Mouse (Mus musculus) CH12.LX (cell line): Measurements from ENCODE around the gene Glb1. TPM values are rescaled to one million over a fixed set of nuclear protein-coding genes. Genes with fewer than 3 reads are reported as not detected.

ENCODE experiments used
- DNase-seq: peaks from one replicate; pipeline ENCODE4 v3.0.0-alpha.2; 2013; ENCODE audit errors: extremely low read depth
- H3K27ac ChIP-seq: 2 replicates; pipeline ENCODE4 v1.5.1; 2012; ENCODE audit warnings: low read depth, mild to moderate bottlenecking, control low read depth, moderate library complexity; ENCODE audit not compliant: insufficient read depth
- H3K27me3 ChIP-seq: replicated peaks from 2 replicates; pipeline ENCODE3; 2012; ENCODE audit warnings: inconsistent platforms
- H3K36me3 ChIP-seq, 2 experiments: replicated peaks in 1 of 2; 2 replicates each; pipeline versions ENCODE3 to v1.6.1; 2012; ENCODE audit warnings: inconsistent platforms in 1 of 2, low read length in 1 of 2, mild to moderate bottlenecking in 1 of 2, mixed read lengths in 1 of 2, moderate library complexity in 1 of 2; ENCODE audit not compliant: control insufficient read depth in 1 of 2, insufficient read depth in 1 of 2
- H3K4me1 ChIP-seq, 2 experiments: 2 replicates each; pipeline ENCODE4 v1.6.1; 2012; ENCODE audit warnings: inconsistent platforms in 1 of 2, moderate library complexity in 1 of 2; ENCODE audit not compliant: insufficient read depth in 2 of 2, control insufficient read depth in 1 of 2
- H3K4me2 ChIP-seq: 2 replicates; pipeline ENCODE4 v1.6.1; 2012; ENCODE audit warnings: low read depth, mild to moderate bottlenecking, control low read depth; ENCODE audit not compliant: poor library complexity, insufficient read depth, severe bottlenecking
- H3K4me3 ChIP-seq, 3 experiments: fragments of 150-350 bp in 1 of 3; sonication (generic) in 1 of 3; replicated peaks in 1 of 3; 2 replicates each; pipeline versions ENCODE3 to v1.5.1; 2011 to 2012; ENCODE audit warnings: low read depth in 2 of 3, low read length in 2 of 3, mild to moderate bottlenecking in 2 of 3, moderate library complexity in 2 of 3, control low read depth in 1 of 3, improper control_type of control experiment in 1 of 3, inconsistent platforms in 1 of 3, mixed read lengths in 1 of 3; ENCODE audit not compliant: poor library complexity in 1 of 3
- H3K79me2 ChIP-seq: replicated peaks from 2 replicates; pipeline ENCODE4 v1.6.1; 2012; ENCODE audit warnings: mild to moderate bottlenecking, moderate library complexity; ENCODE audit not compliant: control insufficient read depth, poor library complexity, insufficient read depth, severe bottlenecking; ENCODE audit errors: extremely low read depth
- H3K9ac ChIP-seq: 2 replicates; pipeline ENCODE4 v1.6.1; 2012; ENCODE audit warnings: low read depth, mild to moderate bottlenecking, control low read depth, moderate library complexity; ENCODE audit not compliant: insufficient read depth
- H3K9me3 ChIP-seq: replicated peaks from 2 replicates; pipeline ENCODE3; 2012; ENCODE audit warnings: low read length, inconsistent platforms, mixed read lengths
- BHLHE40 ChIP-seq: IDR thresholded peaks from 2 replicates; pipeline ENCODE4 v1.6.1; 2011; ENCODE audit warnings: mild to moderate bottlenecking, low read depth, low read length, improper control_type of control experiment
- CHD1 ChIP-seq: IDR thresholded peaks from 2 replicates; pipeline ENCODE4 v1.6.1; 2012; ENCODE audit warnings: low read depth, low read length, improper control_type of control experiment, inconsistent platforms
- CHD2 ChIP-seq: IDR thresholded peaks from 2 replicates; pipeline ENCODE4 v1.6.1; 2011; ENCODE audit warnings: low read length, improper control_type of control experiment
- CTCF ChIP-seq, 2 experiments: IDR thresholded peaks in 1 of 2; conservative IDR thresholded peaks in 1 of 2; 2 replicates each; pipeline ENCODE4 v1.5.1; 2011 to 2012; ENCODE audit warnings: low read depth in 2 of 2, low read length in 2 of 2, improper control_type of control experiment in 1 of 2, inconsistent platforms in 1 of 2, mild to moderate bottlenecking in 1 of 2, moderate library complexity in 1 of 2
- E2F4 ChIP-seq: IDR thresholded peaks from 2 replicates; pipeline ENCODE4 v1.6.1; 2011; ENCODE audit warnings: low read depth, low read length, improper control_type of control experiment; ENCODE audit not compliant: insufficient replicate concordance
- ELF1 ChIP-seq: IDR thresholded peaks from 2 replicates; pipeline ENCODE4 v1.6.1; 2014; ENCODE audit warnings: low read depth, mild to moderate bottlenecking, inconsistent platforms, low read length, improper control_type of control experiment
- EP300 ChIP-seq: IDR thresholded peaks from 2 replicates; pipeline ENCODE4 v1.6.1; 2011; ENCODE audit warnings: low read length, improper control_type of control experiment
- ETS1 ChIP-seq: conservative IDR thresholded peaks from 2 replicates; pipeline ENCODE4 v1.6.1; 2012; ENCODE audit warnings: low read depth, mild to moderate bottlenecking, inconsistent platforms, low read length, improper control_type of control experiment, moderate library complexity
- GABPA ChIP-seq: IDR thresholded peaks from 2 replicates; pipeline ENCODE4 v1.6.1; 2012; ENCODE audit warnings: low read depth, low read length, improper control_type of control experiment, inconsistent platforms; ENCODE audit not compliant: insufficient replicate concordance
- HCFC1 ChIP-seq: IDR thresholded peaks from 2 replicates; pipeline ENCODE4 v1.6.1; 2012; ENCODE audit warnings: low read depth, mild to moderate bottlenecking, inconsistent platforms, low read length, improper control_type of control experiment
- IRF4 ChIP-seq: IDR thresholded peaks from 2 replicates; pipeline ENCODE4 v1.6.1; 2014; ENCODE audit warnings: low read depth, mild to moderate bottlenecking, inconsistent platforms, low read length, improper control_type of control experiment
- JUN ChIP-seq: IDR thresholded peaks from 2 replicates; pipeline ENCODE4 v1.6.1; 2011; ENCODE audit warnings: low read depth, mild to moderate bottlenecking, low read length, improper control_type of control experiment, moderate library complexity; ENCODE audit not compliant: insufficient read depth
- JUND ChIP-seq: conservative IDR thresholded peaks from 2 replicates; pipeline ENCODE4 v1.6.1; 2011; ENCODE audit warnings: low read depth, low read length, improper control_type of control experiment
- KAT2A ChIP-seq: IDR thresholded peaks from 2 replicates; pipeline ENCODE4 v1.6.1; 2012; ENCODE audit warnings: low read length, improper control_type of control experiment, inconsistent platforms; ENCODE audit not compliant: insufficient replicate concordance
- MAFK ChIP-seq: IDR thresholded peaks from 2 replicates; pipeline ENCODE4 v1.6.1; 2011; ENCODE audit warnings: low read length, improper control_type of control experiment; ENCODE audit not compliant: insufficient replicate concordance
- MAX ChIP-seq: IDR thresholded peaks from 2 replicates; pipeline ENCODE4 v1.6.1; 2011; ENCODE audit warnings: low read length, improper control_type of control experiment
- MAZ ChIP-seq: IDR thresholded peaks from 2 replicates; pipeline ENCODE4 v1.6.1; 2012; ENCODE audit warnings: low read depth, mild to moderate bottlenecking, inconsistent platforms, low read length, improper control_type of control experiment, moderate library complexity
- MEF2A ChIP-seq: IDR thresholded peaks from 2 replicates; pipeline ENCODE4 v1.6.1; 2014; ENCODE audit warnings: low read depth, mild to moderate bottlenecking, inconsistent platforms, low read length, improper control_type of control experiment, borderline replicate concordance
- MXI1 ChIP-seq: IDR thresholded peaks from 2 replicates; pipeline ENCODE4 v1.6.1; 2011; ENCODE audit warnings: mild to moderate bottlenecking, low read depth, low read length, improper control_type of control experiment
- MYC ChIP-seq: IDR thresholded peaks from 2 replicates; pipeline ENCODE4 v1.6.1; 2011; ENCODE audit warnings: low read depth, mild to moderate bottlenecking, improper control_type of control experiment, low read length
- NELFE ChIP-seq: IDR thresholded peaks from 2 replicates; pipeline ENCODE4 v1.6.1; 2011; ENCODE audit warnings: low read depth, low read length, improper control_type of control experiment
- NRF1 ChIP-seq: IDR thresholded peaks from 2 replicates; pipeline ENCODE4 v1.6.1; 2014; ENCODE audit warnings: low read depth, mild to moderate bottlenecking, inconsistent platforms, low read length, improper control_type of control experiment, moderate library complexity
- PAX5 ChIP-seq: IDR thresholded peaks from 2 replicates; pipeline ENCODE4 v1.6.1; 2012; ENCODE audit warnings: low read length, inconsistent platforms, mixed read lengths
- POLR2A ChIP-seq: IDR thresholded peaks from 2 replicates; pipeline ENCODE4 v1.6.1; 2011; ENCODE audit warnings: low read depth, mild to moderate bottlenecking, improper control_type of control experiment, low read length
- POLR2AphosphoS2 ChIP-seq: IDR thresholded peaks from 2 replicates; pipeline ENCODE4 v1.6.1; 2011; ENCODE audit warnings: low read depth, low read length, improper control_type of control experiment
- RAD21 ChIP-seq: IDR thresholded peaks from 2 replicates; pipeline ENCODE4 v1.6.1; 2011; ENCODE audit warnings: low read depth, mild to moderate bottlenecking, low read length, improper control_type of control experiment, moderate library complexity
- RCOR1 ChIP-seq: conservative IDR thresholded peaks from 2 replicates; pipeline ENCODE4 v1.6.1; 2012; ENCODE audit warnings: low read depth, mild to moderate bottlenecking, inconsistent platforms, low read length, improper control_type of control experiment
- SIN3A ChIP-seq: IDR thresholded peaks from 2 replicates; pipeline ENCODE4 v1.6.1; 2012; ENCODE audit warnings: low read length, improper control_type of control experiment, inconsistent platforms
- SMC3 ChIP-seq: IDR thresholded peaks from 2 replicates; pipeline ENCODE4 v1.6.1; 2011; ENCODE audit warnings: low read depth, low read length, improper control_type of control experiment
- TBP ChIP-seq: conservative IDR thresholded peaks from 2 replicates; pipeline ENCODE4 v1.6.1; 2011; ENCODE audit warnings: low read depth, low read length, improper control_type of control experiment
- TCF12 ChIP-seq: IDR thresholded peaks from 2 replicates; pipeline ENCODE4 v1.6.1; 2014; ENCODE audit warnings: low read depth, mild to moderate bottlenecking, inconsistent platforms, low read length, improper control_type of control experiment
- UBTF ChIP-seq: IDR thresholded peaks from 2 replicates; pipeline ENCODE4 v1.6.1; 2012; ENCODE audit warnings: low read depth, mild to moderate bottlenecking, inconsistent platforms, low read length, improper control_type of control experiment, moderate library complexity
- USF1 ChIP-seq: IDR thresholded peaks from 2 replicates; pipeline ENCODE4 v1.6.1; 2014; ENCODE audit warnings: low read depth, mild to moderate bottlenecking, inconsistent platforms, low read length, improper control_type of control experiment
- USF2 ChIP-seq: conservative IDR thresholded peaks from 2 replicates; pipeline ENCODE4 v1.6.1; 2011; ENCODE audit warnings: low read depth, low read length, improper control_type of control experiment
- ZC3H11A ChIP-seq: IDR thresholded peaks from 2 replicates; pipeline ENCODE4 v1.6.1; 2012; ENCODE audit warnings: low read depth, mild to moderate bottlenecking, inconsistent platforms, low read length, improper control_type of control experiment
- ZKSCAN1 ChIP-seq: IDR thresholded peaks from 2 replicates; pipeline ENCODE4 v1.6.1; 2012; ENCODE audit warnings: low read depth, inconsistent platforms, low read length, improper control_type of control experiment, borderline replicate concordance
- ZMIZ1 ChIP-seq: IDR thresholded peaks from 2 replicates; pipeline ENCODE4 v1.6.1; 2012; ENCODE audit warnings: low read depth, mild to moderate bottlenecking, inconsistent platforms, low read length, improper control_type of control experiment
- ZNF384 ChIP-seq: IDR thresholded peaks from 2 replicates; pipeline ENCODE4 v1.6.1; 2012; ENCODE audit warnings: low read depth, low read length, improper control_type of control experiment, inconsistent platforms
- dilution Hi-C: fragments of 300-500 bp; cut with MboI; formaldehyde crosslinking; loops from 2 replicates; pipeline ENCODE4 v1.14.3; 2020; ENCODE audit warnings: low sequenced_read_pairs; ENCODE audit not compliant: extremely low pct_unique_long_range_greater_than_20kb, extremely low pct_ligation_motif_present
- in situ Hi-C: fragments of 300-500 bp; cut with MboI; formaldehyde crosslinking; loops from 3 replicates; pipeline ENCODE4 v1.14.3; 2019; ENCODE audit warnings: low sequenced_read_pairs, low pct_ligation_motif_present, low pct_unique_long_range_greater_than_20kb, mixed read lengths
- polyA plus RNA-seq: library from polyadenylated mRNA; unstranded; fragments of >175 nt; gene quantifications from 2 replicates; pipeline ENCODE4 v1.2.1, GENCODE M21; 2012; ENCODE audit warnings: low read depth; ENCODE audit not compliant: insufficient read length
- total RNA-seq, 2 experiments: library from RNA; depleted of rRNA; stranded (reverse); fragments of 300-350 nt in 1 of 2; fragments of >200 nt in 1 of 2; gene quantifications; 2 replicates each; pipeline ENCODE4 v1.2.3; 2012 to 2014

Gene Glb1
- total and polyA plus RNA-seq, 3 experiments, result 25.7 to 40.7 (median 35.4) TPM

DNA sequence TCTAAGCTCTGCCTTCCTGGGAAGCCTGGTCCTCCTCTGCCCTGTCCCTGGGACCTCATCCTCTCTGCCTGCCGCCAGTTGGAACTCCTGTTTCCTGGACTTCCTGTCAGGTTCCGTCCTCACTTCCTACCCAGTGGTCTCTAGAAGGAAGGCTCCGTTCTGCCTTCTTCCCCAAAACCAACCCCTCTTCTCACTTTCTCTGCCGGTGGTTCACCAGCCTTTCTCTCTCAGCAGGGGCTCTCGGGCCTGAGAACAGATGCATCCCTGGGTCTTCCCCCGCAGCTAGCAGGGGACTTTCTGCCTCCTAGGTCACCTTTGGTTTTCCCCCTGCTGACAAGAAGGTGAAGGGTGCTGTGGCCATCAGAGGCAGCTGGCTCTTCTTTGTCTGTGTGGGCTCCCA is 64.6 kb downstream of the Glb1 start:
- peak overlapping the region; percentile 25 for H3K4me2 ChIP-seq
- peaks cover 10% of the 10 kb centered on the region for H3K9me3 ChIP-seq
- peak; percentile 87 for DNase-seq
- H3K4me1 ChIP-seq, result peaks cover 25 to 79% of the 10 kb centered on the region in 2 experiments
- dilution Hi-C loops, result no loop called here
- TF ChIP-seq MAFK, result peak; percentile 54; the same call in 1 of the 2 replicates
- TF ChIP-seq KAT2A, result peak; percentile 61; the same call in 1 of the 2 replicates
- peak; percentile 91 for TF ChIP-seq ETS1
- peak; percentile 90 for TF ChIP-seq IRF4
- 0 out of 2 replicates have a peak, but pooled peaks have one; percentile 7 for TF ChIP-seq USF2
- peak; percentile 21 for TF ChIP-seq RAD21
- peak; percentile 47; the same call in 1 of the 2 replicates for TF ChIP-seq NRF1
- no peak for TF ChIP-seq POLR2A
- peak; percentile 87 for TF ChIP-seq MAZ
- 0 out of 2 replicates have a peak, but pooled peaks have one; percentile 55 for TF ChIP-seq CHD1
- no peak; the same call in 1 of the 2 replicates for TF ChIP-seq USF1
- peak; percentile 95 for TF ChIP-seq TCF12
- TF ChIP-seq ZC3H11A, result no peak
- TF ChIP-seq ZNF384, result peak; percentile 43; the same call in 1 of the 2 replicates
- TF ChIP-seq UBTF, result peak; percentile 96
- no peak for TF ChIP-seq PAX5
- TF ChIP-seq SIN3A, result peak; percentile 86
- TF ChIP-seq JUND, result no peak
- peak; percentile 48; the same call in 1 of the 2 replicates for TF ChIP-seq NELFE
- peak; percentile 91 for TF ChIP-seq MEF2A
- TF ChIP-seq MYC, result peak; percentile 65; the same call in 1 of the 2 replicates
- TF ChIP-seq SMC3, result peak; percentile 47
- peak in 1 of 2 experiments; percentile 25; a peak in 2 of 4 replicates for TF ChIP-seq CTCF (conservative IDR thresholded peaks at IDR 0.05 in 1 of 2, IDR thresholded peaks at IDR 0.05 in 1 of 2; ENCODE audit: low read depth in 2 of 2, low read length in 2 of 2)
- TF ChIP-seq ZMIZ1, result peak; percentile 87
- TF ChIP-seq MXI1, result peak; percentile 77
- TF ChIP-seq MAX, result 0 out of 2 replicates have a peak, but pooled peaks have one; percentile 55
- TF ChIP-seq ELF1, result peak; percentile 79
- peak; percentile 81 for TF ChIP-seq EP300
- TF ChIP-seq CHD2, result peak; percentile 79
- TF ChIP-seq POLR2AphosphoS2, result no peak
- peak; percentile 87 for TF ChIP-seq RCOR1
- no peak for TF ChIP-seq GABPA
- 0 out of 2 replicates have a peak, but pooled peaks have one; percentile 21 for TF ChIP-seq E2F4
- peak; percentile 87 for TF ChIP-seq BHLHE40
- TF ChIP-seq HCFC1, result peak; percentile 48
- TF ChIP-seq ZKSCAN1, result no peak
- 0 out of 2 replicates have a peak, but pooled peaks have one; percentile 23 for TF ChIP-seq TBP
- TF ChIP-seq JUN, result no peak
- H3K4me3 ChIP-seq, result peak overlapping the region in 2 of 3 experiments; percentile 29 to 33
- no peaks in the 10 kb centered on the region for H3K27me3 ChIP-seq
- in situ Hi-C loops, result no loop called here
- no peak overlapping the region for H3K9ac ChIP-seq
- H3K36me3 ChIP-seq, result peaks cover 31 to 86% of the 10 kb centered on the region in 2 experiments
- H3K79me2 ChIP-seq, result no peaks in the 10 kb centered on the region
- peak overlapping the region; percentile 91 for H3K27ac ChIP-seq
